Comparison of ENCODE assay signal across 8 mouse cellular contexts in the genomic region with DNA sequence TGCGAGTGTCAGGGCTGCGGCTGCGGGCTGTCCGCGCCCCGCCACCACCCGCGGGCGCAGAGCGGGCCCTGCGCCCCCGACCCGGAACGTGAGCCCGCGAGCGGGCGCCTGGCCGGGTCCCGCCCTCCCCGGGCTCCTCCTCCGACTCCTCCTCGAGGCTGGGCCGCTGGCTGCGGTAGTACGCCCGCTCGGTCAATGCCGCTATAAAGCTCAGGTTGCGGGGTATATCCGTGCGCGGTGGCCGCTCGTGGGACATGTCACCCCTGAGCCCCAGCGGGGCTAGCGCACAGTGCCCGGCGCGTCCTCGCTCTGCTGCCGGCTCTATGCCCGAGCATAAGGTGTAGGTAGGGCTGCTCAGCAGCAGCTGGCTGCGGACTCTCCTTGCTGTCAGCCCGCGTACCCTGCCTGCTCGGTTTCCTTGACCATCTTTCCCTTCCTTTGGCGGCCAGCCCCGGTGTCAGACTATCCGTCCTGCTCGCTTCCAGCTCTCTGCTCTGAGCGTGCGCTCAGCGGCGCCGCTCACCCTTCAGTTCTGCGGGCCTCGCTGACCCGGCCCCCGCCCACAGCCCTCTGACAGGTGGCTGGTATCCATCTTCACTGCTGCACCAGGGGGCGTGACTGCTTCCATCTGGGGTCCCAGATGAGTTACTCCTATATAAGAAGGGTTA. TPM values are rescaled to one million over a fixed set of nuclear protein-coding genes. Genes with fewer than 3 reads are reported as not detected.
DNase-seq lines count a peak whose midpoint lies in the region; ATAC-seq and TF ChIP-seq lines count a peak whose summit lies in the region.

TSS of gene Ppp1r3e (minus strand) at position 503 of the 668 bp plus-strand sequence.

- H3K4me2 ChIP-seq in forebrain, embryonic 14.5 days (ENCODE audit: low read length), result peak within 1 kb of the TSS; percentile 98
- peak within 1 kb of the TSS; percentile 99 for H3K4me2 ChIP-seq in lung, embryonic 14.5 days

- DNase-seq in cerebellum, adult 11 months, result peak; percentile 73
- peak; percentile 59 for DNase-seq in forebrain, embryonic 14.5 days (ENCODE audit: low spot score)
- DNase-seq in heart, postnatal 10 days, result peak; percentile 72 to 74
- DNase-seq in large intestine, adult 2 months (ENCODE audit: low read depth, low spot score), result no peak
- peak; percentile 70 for DNase-seq in lung, embryonic 14.5 days
- peak; percentile 40 to 45 for DNase-seq in thymus, postnatal 10 days (ENCODE audit: low spot score in 2 of 2)

- no peaks in the 10 kb centered on the region for H3K9me3 ChIP-seq in ES-Bruce4 (replicated peaks; ENCODE audit: control insufficient read depth, insufficient read depth, low read length, poor library complexity, severe bottlenecking)
- no peaks in the 10 kb centered on the region for H3K9me3 ChIP-seq in forebrain, embryonic 14.5 days (replicated peaks; ENCODE audit: control insufficient read depth, low read length)
- no peaks in the 10 kb centered on the region for H3K9me3 ChIP-seq in lung, embryonic 14.5 days (ENCODE audit: low read depth, low read length)

- H3K27ac ChIP-seq in ES-Bruce4 (ENCODE audit: insufficient read depth, low read length), result no peak within 1 kb of the TSS
- H3K27ac ChIP-seq in forebrain, embryonic 14.5 days (ENCODE audit: low read depth, low read length), result peak within 1 kb of the TSS; percentile 90
- H3K27ac ChIP-seq in lung, embryonic 14.5 days (ENCODE audit: low read depth), result peak within 1 kb of the TSS; percentile 55

- peak; percentile 79 for ATAC-seq in forebrain, embryonic 14.5 days
- peak; percentile 80 for ATAC-seq in lung, embryonic 14.5 days (ENCODE audit: insufficient read depth)
- peak; percentile 55 for ATAC-seq in neutrophil, adult 5-6 weeks (ENCODE audit: extremely low read depth, insufficient number of reproducible peaks, low FRiP score, poor library complexity, severe bottlenecking)

- TF ChIP-seq CTCF in ES-Bruce4 (IDR thresholded peaks at IDR 0.05; ENCODE audit: low read depth, low read length), result no peak
- no peak for TF ChIP-seq CTCF in lung, embryonic 14.5 days (IDR thresholded peaks at IDR 0.05; ENCODE audit: low read depth)

- no peaks in the 10 kb centered on the region for H3K36me3 ChIP-seq in ES-Bruce4 (ENCODE audit: control insufficient read depth, insufficient read depth, low read length, poor library complexity, severe bottlenecking)
- H3K36me3 ChIP-seq in forebrain, embryonic 14.5 days (ENCODE audit: control insufficient read depth, insufficient read depth, low read length), result no peaks in the 10 kb centered on the region
- no peaks in the 10 kb centered on the region for H3K36me3 ChIP-seq in lung, embryonic 14.5 days (ENCODE audit: insufficient read depth)

- no peak for TF ChIP-seq POLR2A in ES-Bruce4 (IDR thresholded peaks at IDR 0.05; ENCODE audit: insufficient read depth, low read length)

- intact Hi-C loops in heart, postnatal 10 days (cut with DNase I), result no loop called here

- H3K4me3 ChIP-seq in ES-Bruce4 (ENCODE audit: low read depth, low read length), result peak within 1 kb of the TSS; percentile 70
- peak within 1 kb of the TSS; percentile 68 for H3K4me3 ChIP-seq in forebrain, embryonic 14.5 days (ENCODE audit: low read depth, low read length)
- H3K4me3 ChIP-seq in lung, embryonic 14.5 days (ENCODE audit: low read depth, low read length), result peak within 1 kb of the TSS; percentile 71

- peak within 1 kb of the TSS; percentile 74 for H3K9ac ChIP-seq in ES-Bruce4 (ENCODE audit: low read depth, poor library complexity, severe bottlenecking)
- peak within 1 kb of the TSS; percentile 91 for H3K9ac ChIP-seq in forebrain, embryonic 14.5 days (ENCODE audit: low read length)
- peak within 1 kb of the TSS; percentile 72 for H3K9ac ChIP-seq in lung, embryonic 14.5 days

- under 1% methylated on average over 54 of the region's 61 CpGs for WGBS in forebrain, embryonic 14.5 days
- 1% methylated on average over 61 of the region's 61 CpGs for WGBS in large intestine, adult 2 months
- under 1% methylated on average over 52 of the region's 61 CpGs for WGBS in lung, embryonic 14.5 days

- H3K4me1 ChIP-seq in ES-Bruce4 (ENCODE audit: control insufficient read depth, insufficient read depth, low read length), result no peaks in the 10 kb centered on the region
- peaks cover 10% of the 10 kb centered on the region; the same call in 1 of the 2 replicates for H3K4me1 ChIP-seq in forebrain, embryonic 14.5 days (ENCODE audit: control insufficient read depth, insufficient read depth, low read length)
- H3K4me1 ChIP-seq in lung, embryonic 14.5 days (ENCODE audit: insufficient read depth), result peaks cover 6% of the 10 kb centered on the region; the same call in 1 of the 2 replicates

- no peaks in the 10 kb centered on the region for H3K27me3 ChIP-seq in ES-Bruce4 (ENCODE audit: control insufficient read depth, insufficient read depth, low read length, poor library complexity, severe bottlenecking)
- H3K27me3 ChIP-seq in forebrain, embryonic 14.5 days (replicated peaks; ENCODE audit: control insufficient read depth, insufficient read depth, low read length), result no peaks in the 10 kb centered on the region
- H3K27me3 ChIP-seq in lung, embryonic 14.5 days (ENCODE audit: insufficient read depth, low read length), result peaks cover 22% of the 10 kb centered on the region

- TF ChIP-seq EP300 in ES-Bruce4 (IDR thresholded peaks at IDR 0.05; ENCODE audit: insufficient read depth, low read depth, low read length), result no peak

RNA-seq across cellular contexts. Expression of gene Ppp1r3e, which starts in this region (rescaled TPM):
- 4.2 and 6.3 TPM in 2 replicates for polyA plus RNA-seq in ES-Bruce4 (2011; ENCODE audit: insufficient read depth, insufficient read length, low read depth, missing spikeins)
- polyA plus RNA-seq in forebrain, embryonic 14.5 days (2014; fragmentation: Nextera tagmentation; extraction: Ambion mirVana), result 2.5 TPM in 2 replicates
- total RNA-seq in heart, postnatal 10 days (2021), result 1 to 10 TPM; 5.6 to 6.2 TPM
- polyA plus RNA-seq in large intestine, adult 2 months (2012; rRNA removed), result 9.1 and 11.2 TPM in 2 replicates
- polyA plus RNA-seq in lung, embryonic 14.5 days (2014; fragmentation: Nextera tagmentation; extraction: Ambion mirVana), result 1.5 and 1.6 TPM in 2 replicates
- 0.47 TPM in 1 of 2 replicates, not detected in the other for total RNA-seq in neutrophil, adult 5-6 weeks (2017)

Comparison
In these comparisons a context has a peak if more than half of its experiments do, and no peak if none do; other contexts are left out.
1. Peak in ATAC-seq in neutrophil, adult 5-6 weeks; RNA of the gene not detected or under 1 TPM.